Mouse (Mus musculus): ENCODE measurements at regions not wholly inside any gene's neighbourhood (a gene's known extent, or its start where the extent isn't known, plus 50 kb on each side); places are given as distances from the start of the nearest gene placed in this dataset.

- Histone ChIP-seq H3K36me3 (ENCODE audit: insufficient read depth, low read length) (no peaks in the 10 kb centered on the region), H3K27ac (no peak overlapping the region), H3K27me3 (ENCODE audit: insufficient read depth, low read length) (no peaks in the 10 kb centered on the region), H3K9me3 (replicated peaks; ENCODE audit: low read length) (no peaks in the 10 kb centered on the region), H3K4me3 (replicated peaks; ENCODE audit: low read depth, low read length) (no peak overlapping the region), H3K9ac (ENCODE audit: low read depth, low read length) (no peak overlapping the region), H3K4me2 (ENCODE audit: low read length) (no peak overlapping the region), H3K4me1 (replicated peaks; ENCODE audit: insufficient read depth, low read length) (no peaks in the 10 kb centered on the region)
- ATAC-seq (replicated peaks; ENCODE audit: low FRiP score, low read depth) (no peak), DNase-seq (ENCODE audit: low spot score) (no peak)
- 87% methylated on average over 4 of the region's 4 CpGs for WGBS
- no peak for TF ChIP-seq CTCF (IDR thresholded peaks at IDR 0.05; ENCODE audit: low read depth)
Measured at GRCm38 (mm10) chr9:91798837-91799225, 393.9 kb upstream of the Plscr5 start.

- 91% methylated on average over 10 of the region's 10 CpGs for WGBS
- TF ChIP-seq CTCF (IDR thresholded peaks at IDR 0.05; ENCODE audit: low read depth): no peak
- no peaks in the 10 kb centered on the region for H3K4me1 ChIP-seq (replicated peaks; ENCODE audit: insufficient read depth, low read length)
- no peak overlapping the region for H3K4me3 ChIP-seq (replicated peaks; ENCODE audit: low read depth, low read length)
- no peak overlapping the region for H3K9ac ChIP-seq (ENCODE audit: low read depth, low read length)
- H3K27ac ChIP-seq: no peak overlapping the region
- H3K9me3 ChIP-seq (replicated peaks; ENCODE audit: low read length): no peaks in the 10 kb centered on the region
- ATAC-seq (replicated peaks; ENCODE audit: low FRiP score, low read depth) (no peak), DNase-seq (ENCODE audit: low spot score) (no peak)
- no peaks in the 10 kb centered on the region for H3K36me3 ChIP-seq (ENCODE audit: insufficient read depth, low read length)
- no peak overlapping the region for H3K4me2 ChIP-seq (ENCODE audit: low read length)
- no peaks in the 10 kb centered on the region for H3K27me3 ChIP-seq (ENCODE audit: insufficient read depth, low read length)
Measured at GRCm38 (mm10) chr9:91798171-91798836, 394.4 kb upstream of the Plscr5 start.

- Histone ChIP-seq H3K36me3 (ENCODE audit: insufficient read depth, low read length) (no peaks in the 10 kb centered on the region), H3K4me3 (replicated peaks; ENCODE audit: low read depth, low read length) (no peak overlapping the region), H3K27me3 (ENCODE audit: insufficient read depth, low read length) (no peaks in the 10 kb centered on the region), H3K9ac (ENCODE audit: low read depth, low read length) (no peak overlapping the region), H3K9me3 (replicated peaks; ENCODE audit: low read length) (no peaks in the 10 kb centered on the region), H3K4me2 (ENCODE audit: low read length) (no peak overlapping the region), H3K27ac (no peak overlapping the region), H3K4me1 (replicated peaks; ENCODE audit: insufficient read depth, low read length) (no peaks in the 10 kb centered on the region)
- DNase-seq (ENCODE audit: low spot score): no peak
- 86% methylated on average over 4 of the region's 4 CpGs for WGBS
- TF ChIP-seq CTCF (IDR thresholded peaks at IDR 0.05; ENCODE audit: low read depth): no peak
- ATAC-seq (replicated peaks; ENCODE audit: low FRiP score, low read depth): no peak
Measured at GRCm38 (mm10) chr9:91796976-91797375, 395.8 kb upstream of the Plscr5 start.

GRCm38 (mm10) chr9:91752935-91753334 is 387.3 kb upstream of the Zic1 start:
- no peak overlapping the region for H3K27ac ChIP-seq
- no peaks in the 10 kb centered on the region for H3K27me3 ChIP-seq (ENCODE audit: insufficient read depth, low read length)
- no peaks in the 10 kb centered on the region for H3K36me3 ChIP-seq (ENCODE audit: insufficient read depth, low read length)
- H3K4me2 ChIP-seq (ENCODE audit: low read length): no peak overlapping the region
- no peaks in the 10 kb centered on the region for H3K4me1 ChIP-seq (replicated peaks; ENCODE audit: insufficient read depth, low read length)
- ATAC-seq (replicated peaks; ENCODE audit: low FRiP score, low read depth) (0 out of 2 replicates have a peak, but pooled peaks have one; percentile 25), DNase-seq (ENCODE audit: low spot score) (peak; percentile 46)
- H3K4me3 ChIP-seq (replicated peaks; ENCODE audit: low read depth, low read length): no peak overlapping the region
- H3K9ac ChIP-seq (ENCODE audit: low read depth, low read length): no peak overlapping the region
- 21% methylated on average over 1 of the region's 1 CpGs for WGBS
- no peaks in the 10 kb centered on the region for H3K9me3 ChIP-seq (replicated peaks; ENCODE audit: low read length)
- no peak for TF ChIP-seq CTCF (IDR thresholded peaks at IDR 0.05; ENCODE audit: low read depth)

- Histone ChIP-seq H3K27ac (no peak overlapping the region), H3K4me2 (ENCODE audit: low read length) (no peak overlapping the region), H3K27me3 (ENCODE audit: insufficient read depth, low read length) (no peaks in the 10 kb centered on the region), H3K36me3 (ENCODE audit: insufficient read depth, low read length) (no peaks in the 10 kb centered on the region), H3K9ac (ENCODE audit: low read depth, low read length) (no peak overlapping the region), H3K4me3 (replicated peaks; ENCODE audit: low read depth, low read length) (no peak overlapping the region), H3K9me3 (replicated peaks; ENCODE audit: low read length) (no peaks in the 10 kb centered on the region), H3K4me1 (replicated peaks; ENCODE audit: insufficient read depth, low read length) (no peaks in the 10 kb centered on the region)
- TF ChIP-seq CTCF (IDR thresholded peaks at IDR 0.05; ENCODE audit: low read depth): no peak
- DNase-seq (ENCODE audit: low spot score) (no peak), ATAC-seq (replicated peaks; ENCODE audit: low FRiP score, low read depth) (no peak)
- WGBS: 60% methylated on average over 5 of the region's 5 CpGs
Measured at GRCm38 (mm10) chr9:91711106-91711505, 345.5 kb upstream of the Zic1 start.

- Histone ChIP-seq H3K9me3 (replicated peaks; ENCODE audit: low read length) (no peaks in the 10 kb centered on the region), H3K4me2 (ENCODE audit: low read length) (no peak overlapping the region), H3K27me3 (ENCODE audit: insufficient read depth, low read length) (no peaks in the 10 kb centered on the region), H3K4me3 (replicated peaks; ENCODE audit: low read depth, low read length) (no peak overlapping the region), H3K27ac (no peak overlapping the region), H3K4me1 (replicated peaks; ENCODE audit: insufficient read depth, low read length) (no peaks in the 10 kb centered on the region), H3K36me3 (ENCODE audit: insufficient read depth, low read length) (no peaks in the 10 kb centered on the region), H3K9ac (ENCODE audit: low read depth, low read length) (no peak overlapping the region)
- WGBS: 44% methylated on average over 6 of the region's 6 CpGs
- ATAC-seq (replicated peaks; ENCODE audit: low FRiP score, low read depth) (no peak), DNase-seq (ENCODE audit: low spot score) (no peak)
- TF ChIP-seq CTCF (IDR thresholded peaks at IDR 0.05; ENCODE audit: low read depth): no peak
Measured at GRCm38 (mm10) chr9:91680859-91681258, 315.2 kb upstream of the Zic1 start.

GRCm38 (mm10) chr9:91666667-91667066 is 301.1 kb upstream of the Zic1 start:
- DNase-seq (ENCODE audit: low spot score): no peak
- no peak for ATAC-seq (replicated peaks; ENCODE audit: low FRiP score, low read depth)
- H3K4me2 ChIP-seq (ENCODE audit: low read length): no peak overlapping the region
- no peaks in the 10 kb centered on the region for H3K36me3 ChIP-seq (ENCODE audit: insufficient read depth, low read length)
- no peaks in the 10 kb centered on the region for H3K9me3 ChIP-seq (replicated peaks; ENCODE audit: low read length)
- no peaks in the 10 kb centered on the region for H3K27me3 ChIP-seq (ENCODE audit: insufficient read depth, low read length)
- H3K27ac ChIP-seq: no peak overlapping the region
- H3K4me3 ChIP-seq (replicated peaks; ENCODE audit: low read depth, low read length): no peak overlapping the region
- no peak overlapping the region for H3K9ac ChIP-seq (ENCODE audit: low read depth, low read length)
- H3K4me1 ChIP-seq (replicated peaks; ENCODE audit: insufficient read depth, low read length): no peaks in the 10 kb centered on the region
- no peak for TF ChIP-seq CTCF (IDR thresholded peaks at IDR 0.05; ENCODE audit: low read depth)
- 43% methylated on average over 1 of the region's 1 CpGs for WGBS

All from kidney, postnatal 0 days (tissue).